Mouse (Mus musculus): ENCODE data around the gene Zswim3.

- TF ChIP-seq CTCF (conservative IDR thresholded peaks at IDR 0.05; ENCODE audit: low read length), result no peak
- TF ChIP-seq NANOG (IDR thresholded peaks at IDR 0.05; ENCODE audit: borderline replicate concordance, low read length), result no peak; the same call in 1 of the 2 replicates
- no peak for TF ChIP-seq POU5F1 (IDR thresholded peaks at IDR 0.05; ENCODE audit: borderline replicate concordance, low read length)
These were observed 43.4 kb upstream of the Zswim3 start for GRCm38 (mm10) chr2:164761502-164761901.
